In genomic region chr3:143092206-143092605, GRCm38 (mm10) we compare ENCODE assay signal across 13 mouse cellular contexts.
DNase-seq lines count a peak whose midpoint lies in the region; ATAC-seq lines count a peak whose summit lies in the region.
"Had no signal": no experiment of that assay in that cellular context is flagged by ENCODE, and none has a peak within 500 bp of the region (broad histone marks: within the 10 kb centered on the region; RNA-seq: fewer than 3 reads in every experiment).

No protein-coding gene starts in this region.

- H3K4me3 ChIP-seq in forebrain, embryonic 12.5 days (replicated peaks): no peak overlapping the region
- no peak overlapping the region for H3K4me3 ChIP-seq in heart, embryonic 14.5 days (ENCODE audit: control insufficient read depth in 1 of 2, insufficient read depth in 1 of 2, low read depth in 1 of 2, low read length in 2 of 2)
- no peak overlapping the region for H3K4me3 ChIP-seq in liver, embryonic 11.5 days (ENCODE audit: low read depth, low read length)
- no peak overlapping the region for H3K4me3 ChIP-seq in hindbrain, embryonic 14.5 days (replicated peaks; ENCODE audit: low read length)
- H3K4me3 ChIP-seq: liver, embryonic 13.5 days had no signal

- no peaks in the 10 kb centered on the region for H3K36me3 ChIP-seq in forebrain, embryonic 12.5 days (replicated peaks)
- H3K36me3 ChIP-seq in heart, embryonic 14.5 days (ENCODE audit: control insufficient read depth, insufficient read depth, low read length): no peaks in the 10 kb centered on the region
- H3K36me3 ChIP-seq in liver, embryonic 11.5 days (ENCODE audit: control insufficient read depth, insufficient read depth, low read length): no peaks in the 10 kb centered on the region
- no peaks in the 10 kb centered on the region for H3K36me3 ChIP-seq in hindbrain, embryonic 14.5 days (replicated peaks; ENCODE audit: control insufficient read depth, insufficient read depth)
- H3K36me3 ChIP-seq: liver, embryonic 13.5 days had no signal

- H3K27me3 ChIP-seq in forebrain, embryonic 12.5 days: no peaks in the 10 kb centered on the region
- H3K27me3 ChIP-seq in heart, embryonic 14.5 days (ENCODE audit: control insufficient read depth, insufficient read depth, low read length): no peaks in the 10 kb centered on the region
- H3K27me3 ChIP-seq in liver, embryonic 11.5 days (replicated peaks; ENCODE audit: control insufficient read depth, insufficient read depth, low read length): no peaks in the 10 kb centered on the region
- no peaks in the 10 kb centered on the region for H3K27me3 ChIP-seq in hindbrain, embryonic 14.5 days (ENCODE audit: control insufficient read depth, insufficient read depth, low read length)
- H3K27me3 ChIP-seq: liver, embryonic 13.5 days had no signal

- WGBS in forebrain, embryonic 12.5 days: 48% methylated on average over 4 of the region's 4 CpGs
- WGBS in heart, embryonic 14.5 days: 7% methylated on average over 4 of the region's 4 CpGs
- WGBS in liver, embryonic 11.5 days: 45% methylated on average over 4 of the region's 4 CpGs
- WGBS in hindbrain, embryonic 14.5 days: 47% methylated on average over 4 of the region's 4 CpGs

- no peak overlapping the region for H3K9ac ChIP-seq in forebrain, embryonic 12.5 days
- peak overlapping the region; percentile 34; the same call in 1 of the 2 replicates for H3K9ac ChIP-seq in heart, embryonic 14.5 days (ENCODE audit: low read length)
- no peak overlapping the region for H3K9ac ChIP-seq in liver, embryonic 11.5 days (ENCODE audit: low read depth, low read length)
- H3K9ac ChIP-seq in hindbrain, embryonic 14.5 days: no peak overlapping the region
- H3K9ac ChIP-seq: liver, embryonic 13.5 days had no signal

- 0 out of 2 replicates have a peak, but pooled peaks have one; percentile 44 for ATAC-seq in frontal cortex, adult (ENCODE audit: low TSS enrichment)
- ATAC-seq in forebrain, embryonic 12.5 days (ENCODE audit: low FRiP score): peak; percentile 41; the same call in 1 of the 2 replicates
- peak; percentile 80 for ATAC-seq in heart, embryonic 14.5 days (ENCODE audit: insufficient number of reproducible peaks, insufficient read depth, low FRiP score, low read depth)
- ATAC-seq in cerebellum, adult (ENCODE audit: insufficient number of reproducible peaks, low FRiP score, low TSS enrichment): no peak
- ATAC-seq in liver, embryonic 11.5 days (replicated peaks; ENCODE audit: low FRiP score): no peak
- no peak for ATAC-seq in hindbrain, embryonic 14.5 days (ENCODE audit: low FRiP score)
- ATAC-seq: inflammation-experienced regulatory T-cells, adult 6 months had no signal

- H3K9me3 ChIP-seq in forebrain, embryonic 12.5 days: no peaks in the 10 kb centered on the region
- peaks cover 3% of the 10 kb centered on the region; the same call in 1 of the 2 replicates for H3K9me3 ChIP-seq in heart, embryonic 14.5 days (ENCODE audit: control insufficient read depth, low read length)
- H3K9me3 ChIP-seq in liver, embryonic 11.5 days (ENCODE audit: control insufficient read depth, low read length): no peaks in the 10 kb centered on the region
- H3K9me3 ChIP-seq in hindbrain, embryonic 14.5 days (ENCODE audit: control insufficient read depth, low read length): no peaks in the 10 kb centered on the region
- H3K9me3 ChIP-seq: liver, embryonic 13.5 days had no signal

- H3K4me1 ChIP-seq in forebrain, embryonic 12.5 days: peaks cover 6% of the 10 kb centered on the region
- peaks cover 11 to 34% of the 10 kb centered on the region in 2 experiments for H3K4me1 ChIP-seq in heart, embryonic 14.5 days (ENCODE audit: control insufficient read depth in 2 of 2, insufficient read depth in 2 of 2, low read length in 2 of 2)
- 0 out of 2 replicates have a peak, but pooled peaks cover 3% of the 10 kb centered on the region for H3K4me1 ChIP-seq in liver, embryonic 11.5 days (replicated peaks; ENCODE audit: control insufficient read depth, insufficient read depth, low read length)
- H3K4me1 ChIP-seq in hindbrain, embryonic 14.5 days (replicated peaks; ENCODE audit: control insufficient read depth, insufficient read depth, low read length): peaks cover 3% of the 10 kb centered on the region; the same call in 1 of the 2 replicates
- H3K4me1 ChIP-seq: liver, embryonic 13.5 days had no signal

- no peak overlapping the region for H3K27ac ChIP-seq in forebrain, embryonic 12.5 days
- peak overlapping the region; percentile 92 to 93 for H3K27ac ChIP-seq in heart, embryonic 14.5 days (replicated peaks in 1 of 2; ENCODE audit: control insufficient read depth in 1 of 2, insufficient read depth in 1 of 2, low read depth in 2 of 2, low read length in 2 of 2)
- H3K27ac ChIP-seq in liver, embryonic 11.5 days (ENCODE audit: low read depth, low read length): no peak overlapping the region
- H3K27ac ChIP-seq in hindbrain, embryonic 14.5 days: no peak overlapping the region
- H3K27ac ChIP-seq: liver, embryonic 13.5 days had no signal

- no peak overlapping the region for H3K4me2 ChIP-seq in forebrain, embryonic 12.5 days
- peak overlapping the region; percentile 46 for H3K4me2 ChIP-seq in heart, embryonic 14.5 days (ENCODE audit: low read length)
- no peak overlapping the region for H3K4me2 ChIP-seq in liver, embryonic 11.5 days
- no peak overlapping the region for H3K4me2 ChIP-seq in hindbrain, embryonic 14.5 days (replicated peaks)
- H3K4me2 ChIP-seq: liver, embryonic 13.5 days had no signal

- no peak for DNase-seq in frontal cortex, postnatal 10 days (ENCODE audit: low spot score in 2 of 2)
- DNase-seq in 416B (ENCODE audit: low read depth): peak; percentile 56
- no peak for DNase-seq in liver, embryonic 11.5 days (ENCODE audit: low spot score)
- no peak for DNase-seq in hindbrain, embryonic 14.5 days (ENCODE audit: low spot score)
- DNase-seq: cerebellum, postnatal 36 days; kidney, adult 9 months; kidney, postnatal 4 days; liver, embryonic 13.5 days had no signal

Comparison
In these comparisons a context has a peak if more than half of its experiments do, and no peak if none do; other contexts are left out.
1. ATAC-seq: peak in frontal cortex, adult (single experiment), forebrain, embryonic 12.5 days (single experiment) and heart, embryonic 14.5 days (single experiment); none in cerebellum, adult (single experiment), liver, embryonic 11.5 days (single experiment) and hindbrain, embryonic 14.5 days (single experiment).
2. H3K27ac ChIP-seq: peak in heart, embryonic 14.5 days (2 of 2); none in forebrain, embryonic 12.5 days (single experiment), liver, embryonic 11.5 days (single experiment) and hindbrain, embryonic 14.5 days (single experiment).